Mouse (Mus musculus) kidney, postnatal 10 days (tissue): ENCODE measurements around the gene Podn.
A peak's percentile ranks its signal among the peaks of the same experiment; 100 is the strongest.

Source experiments
- DNase-seq: peaks from one replicate; pipeline ENCODE4 v3.0.0; 2021; ENCODE audit warnings: mixed read lengths

Podn gene

GRCm38 (mm10) chr4:107996418-107996986 lies 99.7 kb downstream of the Podn start:
- DNase-seq: no peak

GRCm38 (mm10) chr4:107995727-107996126 lies 100.5 kb downstream of the Podn start:
- DNase-seq: no peak

GRCm38 (mm10) chr4:107995011-107995410 lies 101.2 kb downstream of the Podn start:
- no peak for DNase-seq

- DNase-seq: no peak
These were observed 104.4 kb downstream of the Podn start for GRCm38 (mm10) chr4:107991879-107992278.

- peak; percentile 57 for DNase-seq
These were observed 105.4 kb downstream of the Podn start for GRCm38 (mm10) chr4:107990818-107991217.

- no peak for DNase-seq
These were observed 107.3 kb downstream of the Podn start for GRCm38 (mm10) chr4:107988931-107989330.

- no peak for DNase-seq
These were observed 109.7 kb downstream of the Podn start for GRCm38 (mm10) chr4:107986386-107987168.

GRCm38 (mm10) chr4:107985812-107986211 lies 110.4 kb downstream of the Podn start:
- no peak for DNase-seq

GRCm38 (mm10) chr4:107984282-107984981 lies 111.8 kb downstream of the Podn start:
- peak; percentile 81 for DNase-seq

GRCm38 (mm10) chr4:107983717-107984116 lies 112.5 kb downstream of the Podn start:
- DNase-seq: peak; percentile 38

GRCm38 (mm10) chr4:107980002-107980600 lies 116.1 kb downstream of the Podn start:
- no peak for DNase-seq

GRCm38 (mm10) chr4:107979530-107979929 lies 116.7 kb downstream of the Podn start:
- DNase-seq: peak; percentile 49

- DNase-seq: no peak
These were observed 118.7 kb downstream of the Podn start for GRCm38 (mm10) chr4:107977593-107977992.

- no peak for DNase-seq
These were observed 121.2 kb downstream of the Podn start for GRCm38 (mm10) chr4:107975004-107975403.

- DNase-seq: no peak
These were observed 121.7 kb downstream of the Podn start for GRCm38 (mm10) chr4:107974527-107974926.

GRCm38 (mm10) chr4:107971162-107971561 lies 125.1 kb downstream of the Podn start:
- no peak for DNase-seq

GRCm38 (mm10) chr4:107969781-107970180 lies 126.5 kb downstream of the Podn start:
- DNase-seq: no peak

- DNase-seq: no peak
These were observed 128.1 kb downstream of the Podn start, which contains the start of gene Slc1a7 for GRCm38 (mm10) chr4:107967966-107968682. TSS of gene Slc1a7 (plus strand) at chr4:107968332.

GRCm38 (mm10) chr4:107966416-107967109 lies 129.7 kb downstream of the Podn start:
- DNase-seq: no peak
